Mouse (Mus musculus): ENCODE results near the gene Prss35. TPM values are rescaled to one million over a fixed set of nuclear protein-coding genes. Genes with fewer than 3 reads are reported as not detected.

Prss35 gene
- polyA plus RNA-seq, 1 experiment, result 3.8 TPM

DNA sequence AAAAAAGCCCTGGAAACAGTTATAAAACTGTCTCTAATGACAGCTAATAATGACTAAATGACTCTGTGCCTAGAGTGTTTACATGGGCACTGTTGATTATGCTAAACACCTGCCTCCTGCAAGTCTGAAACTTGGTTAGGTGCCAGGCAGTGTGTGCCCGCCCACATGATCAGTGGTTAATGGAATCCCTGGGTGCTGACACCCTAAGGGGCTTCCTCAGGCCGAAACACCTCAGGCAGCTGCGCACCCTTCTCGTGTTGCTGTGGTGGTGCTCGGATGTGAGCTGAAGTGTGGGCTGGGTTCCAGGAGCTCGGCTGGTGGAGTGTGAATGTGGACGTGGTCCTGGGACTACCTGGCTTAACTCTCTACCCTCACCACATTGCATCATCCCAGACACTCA is 33.9 kb downstream of the Prss35 start:
- no peaks in the 10 kb centered on the region for H3K27me3 ChIP-seq (ENCODE audit: control insufficient read depth, insufficient read depth, low read length)
- H3K27ac ChIP-seq (ENCODE audit: control insufficient read depth, insufficient read depth, low read depth, low read length), result no peak overlapping the region
- TF ChIP-seq POLR2A (IDR thresholded peaks at IDR 0.05; ENCODE audit: control insufficient read depth, low read depth, low read length) (no peak), CTCF (IDR thresholded peaks at IDR 0.05; ENCODE audit: control insufficient read depth, insufficient read depth, insufficient replicate concordance, low read depth, low read length) (no peak)
- H3K36me3 ChIP-seq (ENCODE audit: control insufficient read depth, insufficient read depth, low read length), result no peaks in the 10 kb centered on the region
- H3K4me1 ChIP-seq (ENCODE audit: control insufficient read depth, insufficient read depth, low read length), result no peaks in the 10 kb centered on the region
- H3K4me3 ChIP-seq (ENCODE audit: control insufficient read depth, low read depth, low read length), result no peak overlapping the region

- no peak overlapping the region for H3K27ac ChIP-seq (ENCODE audit: control insufficient read depth, insufficient read depth, low read depth, low read length)
- H3K36me3 ChIP-seq (ENCODE audit: control insufficient read depth, insufficient read depth, low read length), result no peaks in the 10 kb centered on the region
- no peak for TF ChIP-seq POLR2A (IDR thresholded peaks at IDR 0.05; ENCODE audit: control insufficient read depth, low read depth, low read length)
- H3K4me1 ChIP-seq (ENCODE audit: control insufficient read depth, insufficient read depth, low read length), result no peaks in the 10 kb centered on the region
- no peaks in the 10 kb centered on the region for H3K27me3 ChIP-seq (ENCODE audit: control insufficient read depth, insufficient read depth, low read length)
- no peak overlapping the region for H3K4me3 ChIP-seq (ENCODE audit: control insufficient read depth, low read depth, low read length)
Observed at GRCm38 (mm10) chr9:86778212-86778611, 34.8 kb downstream of the Prss35 start.

- Histone ChIP-seq H3K27ac (ENCODE audit: control insufficient read depth, insufficient read depth, low read depth, low read length) (no peak overlapping the region), H3K36me3 (ENCODE audit: control insufficient read depth, insufficient read depth, low read length) (no peaks in the 10 kb centered on the region), H3K27me3 (ENCODE audit: control insufficient read depth, insufficient read depth, low read length) (no peaks in the 10 kb centered on the region), H3K4me1 (ENCODE audit: control insufficient read depth, insufficient read depth, low read length) (no peaks in the 10 kb centered on the region), H3K4me3 (ENCODE audit: control insufficient read depth, low read depth, low read length) (no peak overlapping the region)
- TF ChIP-seq CTCF (IDR thresholded peaks at IDR 0.05; ENCODE audit: control insufficient read depth, insufficient read depth, insufficient replicate concordance, low read depth, low read length) (no peak), POLR2A (IDR thresholded peaks at IDR 0.05; ENCODE audit: control insufficient read depth, low read depth, low read length) (no peak)
Observed at GRCm38 (mm10) chr9:86781426-86781825, 38.0 kb downstream of the Prss35 start.

DNA sequence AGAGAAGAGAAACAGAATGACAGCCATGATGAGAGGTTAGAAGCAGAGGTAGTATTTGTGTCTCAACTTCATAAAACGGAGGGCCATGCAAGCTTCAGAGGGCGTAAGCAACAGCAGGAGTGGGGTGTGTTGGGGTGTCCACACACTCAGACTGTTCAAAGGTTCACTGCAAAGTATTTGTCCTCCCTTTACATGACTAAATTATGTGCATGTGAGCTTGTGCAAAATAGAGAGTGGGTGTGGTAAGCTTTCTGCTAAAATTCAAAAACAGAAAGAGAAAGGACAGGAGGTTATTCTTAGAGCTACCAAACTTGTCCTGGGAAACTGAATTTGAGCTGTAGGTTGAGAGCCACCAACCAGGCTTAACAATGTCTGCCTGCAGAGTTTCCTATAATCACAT is 39.4 kb downstream of the Prss35 start:
- Histone ChIP-seq H3K27ac (ENCODE audit: control insufficient read depth, insufficient read depth, low read depth, low read length) (no peak overlapping the region), H3K27me3 (ENCODE audit: control insufficient read depth, insufficient read depth, low read length) (no peaks in the 10 kb centered on the region), H3K4me1 (ENCODE audit: control insufficient read depth, insufficient read depth, low read length) (no peaks in the 10 kb centered on the region), H3K4me3 (ENCODE audit: control insufficient read depth, low read depth, low read length) (no peak overlapping the region), H3K36me3 (ENCODE audit: control insufficient read depth, insufficient read depth, low read length) (no peaks in the 10 kb centered on the region)
- no peak for TF ChIP-seq CTCF (IDR thresholded peaks at IDR 0.05; ENCODE audit: control insufficient read depth, insufficient read depth, insufficient replicate concordance, low read depth, low read length)
- no peak for TF ChIP-seq POLR2A (IDR thresholded peaks at IDR 0.05; ENCODE audit: control insufficient read depth, low read depth, low read length)

DNA sequence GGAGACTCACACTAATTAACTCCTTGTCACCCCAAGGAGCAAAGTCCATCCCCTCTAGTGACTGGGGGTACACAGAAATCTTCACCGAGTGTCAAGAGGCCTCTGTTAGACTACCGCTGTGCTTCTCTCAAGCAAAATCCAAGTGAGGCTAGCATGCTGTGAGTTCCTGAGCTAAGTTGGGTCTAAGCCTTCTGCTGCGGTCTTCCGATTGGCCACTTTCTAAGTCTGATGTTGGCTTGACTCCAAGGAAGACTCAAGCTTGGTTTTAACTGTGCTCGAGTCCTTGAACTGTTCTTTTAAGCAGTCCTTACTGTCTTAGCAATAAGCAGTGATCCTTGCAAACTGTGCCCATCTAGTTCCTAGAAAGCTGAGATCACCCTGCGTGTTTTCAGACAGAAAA is 45.7 kb downstream of the Prss35 start:
- no peak overlapping the region for H3K4me3 ChIP-seq (ENCODE audit: control insufficient read depth, low read depth, low read length)
- TF ChIP-seq CTCF (IDR thresholded peaks at IDR 0.05; ENCODE audit: control insufficient read depth, insufficient read depth, insufficient replicate concordance, low read depth, low read length) (no peak), POLR2A (IDR thresholded peaks at IDR 0.05; ENCODE audit: control insufficient read depth, low read depth, low read length) (no peak)
- H3K27ac ChIP-seq (ENCODE audit: control insufficient read depth, insufficient read depth, low read depth, low read length), result no peak overlapping the region
- no peaks in the 10 kb centered on the region for H3K27me3 ChIP-seq (ENCODE audit: control insufficient read depth, insufficient read depth, low read length)
- H3K4me1 ChIP-seq (ENCODE audit: control insufficient read depth, insufficient read depth, low read length), result no peaks in the 10 kb centered on the region
- no peaks in the 10 kb centered on the region for H3K36me3 ChIP-seq (ENCODE audit: control insufficient read depth, insufficient read depth, low read length)

DNA sequence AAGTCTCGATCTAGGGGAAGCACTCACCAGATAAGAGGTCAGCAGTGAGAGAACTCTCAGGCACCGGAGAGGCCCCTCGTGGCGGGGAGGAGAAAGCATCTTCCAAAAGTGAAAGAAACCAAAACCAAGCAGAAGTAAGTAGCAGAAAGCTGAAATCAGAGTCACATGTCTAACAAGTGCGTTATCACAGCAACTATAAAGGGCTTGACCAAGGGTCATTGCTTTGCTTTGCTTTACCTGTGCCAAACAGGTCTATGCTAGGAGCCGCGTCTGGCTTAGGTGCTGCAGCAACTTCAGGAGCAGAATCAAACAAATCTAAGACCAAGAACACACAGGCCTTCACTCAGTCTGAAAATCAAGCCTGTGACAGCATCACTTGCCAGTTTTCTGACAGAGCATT is 48.5 kb downstream of the Prss35 start:
- H3K36me3 ChIP-seq (ENCODE audit: control insufficient read depth, insufficient read depth, low read length), result no peaks in the 10 kb centered on the region
- no peak overlapping the region for H3K4me3 ChIP-seq (ENCODE audit: control insufficient read depth, low read depth, low read length)
- H3K4me1 ChIP-seq (ENCODE audit: control insufficient read depth, insufficient read depth, low read length), result no peaks in the 10 kb centered on the region
- H3K27me3 ChIP-seq (ENCODE audit: control insufficient read depth, insufficient read depth, low read length), result no peaks in the 10 kb centered on the region
- TF ChIP-seq CTCF (IDR thresholded peaks at IDR 0.05; ENCODE audit: control insufficient read depth, insufficient read depth, insufficient replicate concordance, low read depth, low read length), result no peak
- no peak for TF ChIP-seq POLR2A (IDR thresholded peaks at IDR 0.05; ENCODE audit: control insufficient read depth, low read depth, low read length)
- no peak overlapping the region for H3K27ac ChIP-seq (ENCODE audit: control insufficient read depth, insufficient read depth, low read depth, low read length)

- TF ChIP-seq CTCF (IDR thresholded peaks at IDR 0.05; ENCODE audit: control insufficient read depth, insufficient read depth, insufficient replicate concordance, low read depth, low read length), result no peak
- TF ChIP-seq POLR2A (IDR thresholded peaks at IDR 0.05; ENCODE audit: control insufficient read depth, low read depth, low read length), result no peak
Observed at GRCm38 (mm10) chr9:86795236-86795635, 51.8 kb downstream of the Prss35 start.

DNA sequence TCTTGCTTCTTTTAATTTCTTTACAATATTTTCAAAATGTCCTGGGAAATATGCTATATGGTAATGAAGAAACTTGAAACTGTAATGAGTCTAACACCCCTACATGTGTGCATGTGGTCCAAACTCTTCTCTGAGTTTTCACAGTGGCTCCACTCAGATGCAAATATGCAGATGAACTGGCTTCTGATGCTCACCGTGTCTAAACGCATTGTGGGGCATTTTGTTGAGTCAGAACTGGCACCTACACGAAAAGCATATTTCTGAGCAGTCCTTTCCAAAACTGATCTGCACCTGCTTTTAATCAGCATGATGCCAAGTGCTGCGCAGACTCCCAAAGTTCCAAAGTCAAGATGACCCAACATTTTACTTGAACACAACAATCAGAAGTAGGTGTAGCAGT is 54.1 kb downstream of the Prss35 start:
- no peaks in the 10 kb centered on the region for H3K27me3 ChIP-seq (ENCODE audit: control insufficient read depth, insufficient read depth, low read length)
- no peak overlapping the region for H3K27ac ChIP-seq (ENCODE audit: control insufficient read depth, insufficient read depth, low read depth, low read length)
- no peaks in the 10 kb centered on the region for H3K36me3 ChIP-seq (ENCODE audit: control insufficient read depth, insufficient read depth, low read length)
- H3K4me3 ChIP-seq (ENCODE audit: control insufficient read depth, low read depth, low read length), result no peak overlapping the region
- H3K4me1 ChIP-seq (ENCODE audit: control insufficient read depth, insufficient read depth, low read length), result no peaks in the 10 kb centered on the region
- TF ChIP-seq CTCF (IDR thresholded peaks at IDR 0.05; ENCODE audit: control insufficient read depth, insufficient read depth, insufficient replicate concordance, low read depth, low read length) (no peak), POLR2A (IDR thresholded peaks at IDR 0.05; ENCODE audit: control insufficient read depth, low read depth, low read length) (no peak)

More at GRCm38 (mm10) chr9:86795236-86795635, 51.8 kb downstream of the Prss35 start:
- H3K27ac ChIP-seq (ENCODE audit: control insufficient read depth, insufficient read depth, low read depth, low read length), result no peak overlapping the region
- H3K27me3 ChIP-seq (ENCODE audit: control insufficient read depth, insufficient read depth, low read length), result no peaks in the 10 kb centered on the region
- no peaks in the 10 kb centered on the region for H3K4me1 ChIP-seq (ENCODE audit: control insufficient read depth, insufficient read depth, low read length)
- no peaks in the 10 kb centered on the region for H3K36me3 ChIP-seq (ENCODE audit: control insufficient read depth, insufficient read depth, low read length)
- H3K4me3 ChIP-seq (ENCODE audit: control insufficient read depth, low read depth, low read length), result no peak overlapping the region

Measured in testis, adult 2 months (tissue).